Mouse (Mus musculus): ENCODE data around the gene Gm21972. TPM values are rescaled to one million over a fixed set of nuclear protein-coding genes. Genes with fewer than 3 reads are reported as not detected.

Gm21972 gene
- polyA plus RNA-seq, 1 experiment = 0.30 TPM

DNA sequence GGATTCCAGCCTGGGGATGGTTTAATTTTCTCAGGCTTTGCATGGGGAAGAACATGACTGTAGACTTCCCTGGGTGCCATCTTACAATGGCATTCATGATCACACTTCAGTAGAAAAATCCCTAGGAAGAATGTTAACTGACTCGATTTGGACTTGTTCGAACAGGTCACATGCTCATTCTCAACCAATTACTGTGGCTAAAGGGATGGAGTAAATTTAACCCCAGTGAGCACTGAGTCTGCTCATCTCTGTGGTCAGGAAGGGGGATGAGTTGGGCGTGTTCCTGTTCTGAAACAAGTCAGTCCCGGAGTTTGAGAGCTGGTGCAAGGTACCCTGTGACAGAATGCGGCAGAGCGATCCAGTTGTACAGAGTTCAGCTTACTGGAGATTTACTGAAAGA is 17.5 kb downstream of the Gm21972 start:
- Histone ChIP-seq H3K27me3 (ENCODE audit: control insufficient read depth, insufficient read depth, low read length) (no peaks in the 10 kb centered on the region), H3K27ac (ENCODE audit: insufficient read depth, low read depth, low read length) (no peak overlapping the region), H3K4me3 (ENCODE audit: low read depth, low read length) (no peak overlapping the region), H3K4me1 (ENCODE audit: control insufficient read depth, insufficient read depth, insufficient read length, low read length) (peaks cover 6% of the 10 kb centered on the region), H3K36me3 (ENCODE audit: control insufficient read depth, insufficient read depth, low read length) (no peaks in the 10 kb centered on the region)
- 75% methylated on average over 6 of the region's 6 CpGs for WGBS
- TF ChIP-seq CTCF (IDR thresholded peaks at IDR 0.05; ENCODE audit: extremely low read depth, insufficient read length, insufficient replicate concordance, low read depth, low read length) (no peak), POLR2A (IDR thresholded peaks at IDR 0.05; ENCODE audit: low read depth, low read length) (no peak)

- WGBS = 75% methylated on average over 7 of the region's 7 CpGs
- TF ChIP-seq POLR2A (IDR thresholded peaks at IDR 0.05; ENCODE audit: low read depth, low read length) (no peak), CTCF (IDR thresholded peaks at IDR 0.05; ENCODE audit: extremely low read depth, insufficient read length, insufficient replicate concordance, low read depth, low read length) (no peak)
These were observed 17.9 kb downstream of the Gm21972 start for GRCm38 (mm10) chr1:86151376-86151775.

DNA sequence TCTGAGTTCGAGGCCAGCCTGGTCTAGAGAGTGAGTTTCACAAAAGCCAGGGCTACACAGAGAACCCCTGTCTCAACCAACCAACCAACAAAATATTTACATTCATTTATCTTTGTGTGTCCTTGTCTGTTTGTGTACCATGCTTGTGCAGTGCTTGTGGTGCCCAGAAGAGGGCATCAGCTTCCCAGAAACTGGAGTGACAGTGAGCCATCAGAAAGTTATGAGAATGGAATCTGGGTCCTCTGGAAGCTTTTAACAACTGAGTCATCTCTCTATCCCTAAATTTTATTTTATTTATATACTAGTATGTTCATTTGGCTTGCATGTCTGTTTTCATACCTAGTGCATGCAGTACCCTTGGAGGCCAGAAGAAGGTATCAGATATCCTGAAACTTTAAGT is 19.2 kb downstream of the Gm21972 start:
- TF ChIP-seq POLR2A (IDR thresholded peaks at IDR 0.05; ENCODE audit: low read depth, low read length) = no peak
- peak; percentile 33; the same call in 1 of the 2 replicates for TF ChIP-seq CTCF (IDR thresholded peaks at IDR 0.05; ENCODE audit: extremely low read depth, insufficient read length, insufficient replicate concordance, low read depth, low read length)
- Histone ChIP-seq H3K27ac (ENCODE audit: insufficient read depth, low read depth, low read length) (no peak overlapping the region), H3K4me3 (ENCODE audit: low read depth, low read length) (no peak overlapping the region), H3K4me1 (ENCODE audit: control insufficient read depth, insufficient read depth, insufficient read length, low read length) (peaks cover 6% of the 10 kb centered on the region), H3K36me3 (ENCODE audit: control insufficient read depth, insufficient read depth, low read length) (no peaks in the 10 kb centered on the region), H3K27me3 (ENCODE audit: control insufficient read depth, insufficient read depth, low read length) (no peaks in the 10 kb centered on the region)
- 80% methylated on average over 1 of the region's 1 CpGs for WGBS

More at GRCm38 (mm10) chr1:86151376-86151775, 17.9 kb downstream of the Gm21972 start:
- H3K4me3 ChIP-seq (ENCODE audit: low read depth, low read length) = no peak overlapping the region
- H3K27me3 ChIP-seq (ENCODE audit: control insufficient read depth, insufficient read depth, low read length) = no peaks in the 10 kb centered on the region
- H3K36me3 ChIP-seq (ENCODE audit: control insufficient read depth, insufficient read depth, low read length) = no peaks in the 10 kb centered on the region
- H3K27ac ChIP-seq (ENCODE audit: insufficient read depth, low read depth, low read length) = no peak overlapping the region
- peaks cover 6% of the 10 kb centered on the region for H3K4me1 ChIP-seq (ENCODE audit: control insufficient read depth, insufficient read depth, insufficient read length, low read length)

GRCm38 (mm10) chr1:86154133-86154823 is 20.8 kb downstream of the Gm21972 start, which contains the start of gene Armc9:
Gene Armc9 (plus strand): TSS chr1:86154780.
- Histone ChIP-seq H3K27me3 (ENCODE audit: control insufficient read depth, insufficient read depth, low read length) (no peaks in the 10 kb centered on the region), H3K4me3 (ENCODE audit: low read depth, low read length) (peak within 1 kb of the TSS; percentile 69), H3K27ac (ENCODE audit: insufficient read depth, low read depth, low read length) (peak within 1 kb of the TSS; percentile 68), H3K4me1 (ENCODE audit: control insufficient read depth, insufficient read depth, insufficient read length, low read length) (peaks cover 6% of the 10 kb centered on the region), H3K36me3 (ENCODE audit: control insufficient read depth, insufficient read depth, low read length) (no peaks in the 10 kb centered on the region)
- peak; percentile 83; the same call in 1 of the 2 replicates for TF ChIP-seq POLR2A (IDR thresholded peaks at IDR 0.05; ENCODE audit: low read depth, low read length)
- TF ChIP-seq CTCF (IDR thresholded peaks at IDR 0.05; ENCODE audit: extremely low read depth, insufficient read length, insufficient replicate concordance, low read depth, low read length) = no peak
- WGBS = 2% methylated on average over 40 of the region's 40 CpGs

GRCm38 (mm10) chr1:86154824-86155164 is 21.4 kb downstream of the Gm21972 start:
- Histone ChIP-seq H3K4me3 (ENCODE audit: low read depth, low read length) (peak overlapping the region; percentile 69), H3K27ac (ENCODE audit: insufficient read depth, low read depth, low read length) (no peak overlapping the region), H3K27me3 (ENCODE audit: control insufficient read depth, insufficient read depth, low read length) (no peaks in the 10 kb centered on the region), H3K36me3 (ENCODE audit: control insufficient read depth, insufficient read depth, low read length) (no peaks in the 10 kb centered on the region), H3K4me1 (ENCODE audit: control insufficient read depth, insufficient read depth, insufficient read length, low read length) (peaks cover 6% of the 10 kb centered on the region)
- WGBS = under 1% methylated on average over 18 of the region's 18 CpGs
- TF ChIP-seq CTCF (IDR thresholded peaks at IDR 0.05; ENCODE audit: extremely low read depth, insufficient read length, insufficient replicate concordance, low read depth, low read length) (no peak), POLR2A (IDR thresholded peaks at IDR 0.05; ENCODE audit: low read depth, low read length) (no peak)

DNA sequence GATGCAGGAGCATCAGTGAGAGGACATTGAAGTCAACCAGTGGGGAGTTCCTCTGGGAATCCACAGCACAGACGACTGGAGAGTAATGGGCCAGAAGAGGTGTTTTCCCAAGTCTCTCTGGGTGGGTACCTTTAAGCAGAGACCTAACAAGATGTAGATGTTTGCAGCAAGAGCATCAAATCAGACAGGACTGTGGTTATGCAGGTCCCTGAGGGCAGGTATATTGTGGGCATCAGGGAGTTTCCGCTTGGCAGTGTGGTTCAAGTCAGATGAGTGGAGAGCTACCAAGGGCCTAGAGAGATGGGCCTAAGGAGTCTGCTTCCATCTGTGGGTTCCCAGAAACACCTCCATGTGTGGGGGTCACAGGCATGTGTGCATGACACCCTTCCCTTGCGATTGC is 22.6 kb downstream of the Gm21972 start:
- Histone ChIP-seq H3K4me3 (ENCODE audit: low read depth, low read length) (no peak overlapping the region), H3K27me3 (ENCODE audit: control insufficient read depth, insufficient read depth, low read length) (no peaks in the 10 kb centered on the region), H3K4me1 (ENCODE audit: control insufficient read depth, insufficient read depth, insufficient read length, low read length) (peaks cover 6% of the 10 kb centered on the region), H3K36me3 (ENCODE audit: control insufficient read depth, insufficient read depth, low read length) (no peaks in the 10 kb centered on the region), H3K27ac (ENCODE audit: insufficient read depth, low read depth, low read length) (no peak overlapping the region)
- WGBS = 85% methylated on average over 3 of the region's 3 CpGs
- TF ChIP-seq CTCF (IDR thresholded peaks at IDR 0.05; ENCODE audit: extremely low read depth, insufficient read length, insufficient replicate concordance, low read depth, low read length) = no peak
- no peak for TF ChIP-seq POLR2A (IDR thresholded peaks at IDR 0.05; ENCODE audit: low read depth, low read length)

- Histone ChIP-seq H3K27me3 (ENCODE audit: control insufficient read depth, insufficient read depth, low read length) (no peaks in the 10 kb centered on the region), H3K4me3 (ENCODE audit: low read depth, low read length) (no peak overlapping the region), H3K4me1 (ENCODE audit: control insufficient read depth, insufficient read depth, insufficient read length, low read length) (peaks cover 6% of the 10 kb centered on the region), H3K36me3 (ENCODE audit: control insufficient read depth, insufficient read depth, low read length) (0 out of 2 replicates have a peak, but pooled peaks cover 3% of the 10 kb centered on the region), H3K27ac (ENCODE audit: insufficient read depth, low read depth, low read length) (no peak overlapping the region)
- no peak for TF ChIP-seq POLR2A (IDR thresholded peaks at IDR 0.05; ENCODE audit: low read depth, low read length)
- TF ChIP-seq CTCF (IDR thresholded peaks at IDR 0.05; ENCODE audit: extremely low read depth, insufficient read length, insufficient replicate concordance, low read depth, low read length) = no peak
- WGBS = 89% methylated on average over 6 of the region's 6 CpGs
These were observed 23.2 kb downstream of the Gm21972 start for GRCm38 (mm10) chr1:86156595-86156994.
